Mouse (Mus musculus): Measurements from ENCODE around the gene Gm17428. TPM values are rescaled to one million over a fixed set of nuclear protein-coding genes. Genes with fewer than 3 reads are reported as not detected.
"Not testable (repeated sequence)": the region's sequence is repeated elsewhere in the genome, so short reads cannot be mapped to it uniquely, and the experiment has no call there.

The Gm17428 gene
- polyA plus RNA-seq, 1 experiment from 2014 or later = not detected

- DNase-seq (ENCODE audit: low spot score) (no peak), ATAC-seq (ENCODE audit: low FRiP score, low TSS enrichment) (no peak)
- no peaks in the 10 kb centered on the region for H3K4me1 ChIP-seq (replicated peaks; ENCODE audit: control insufficient read depth, insufficient read depth)
- no peak overlapping the region for H3K27ac ChIP-seq (replicated peaks)
- H3K4me3 ChIP-seq (ENCODE audit: low read depth, low read length) = no peak overlapping the region
- no peaks in the 10 kb centered on the region for H3K36me3 ChIP-seq (ENCODE audit: control insufficient read depth, insufficient read depth, low read length)
- TF ChIP-seq CTCF (IDR thresholded peaks at IDR 0.05; ENCODE audit: low read depth) (no peak), EP300 (optimal IDR thresholded peaks at IDR 0.05) (no peak)
- H3K9me3 ChIP-seq (ENCODE audit: control insufficient read depth, low read length) = no peaks in the 10 kb centered on the region
- H3K9ac ChIP-seq (ENCODE audit: low read length) = no peak overlapping the region
- WGBS = 66% methylated on average over 3 of the region's 3 CpGs
- no peak overlapping the region for H3K4me2 ChIP-seq (replicated peaks; ENCODE audit: low read depth)
- no peaks in the 10 kb centered on the region for H3K27me3 ChIP-seq (ENCODE audit: control insufficient read depth, insufficient read depth, low read length)
These were observed 36.6 kb upstream of the Gm17428 start for GRCm38 (mm10) chr14:54940176-54940530.

GRCm38 (mm10) chr14:54941024-54941978, 35.4 kb upstream of the Gm17428 start:
- Histone ChIP-seq H3K36me3 (ENCODE audit: control insufficient read depth, insufficient read depth, low read length) (no peaks in the 10 kb centered on the region), H3K9ac (ENCODE audit: low read length) (no peak overlapping the region), H3K4me2 (replicated peaks; ENCODE audit: low read depth) (no peak overlapping the region), H3K4me1 (replicated peaks; ENCODE audit: control insufficient read depth, insufficient read depth) (no peaks in the 10 kb centered on the region), H3K9me3 (ENCODE audit: control insufficient read depth, low read length) (no peaks in the 10 kb centered on the region), H3K4me3 (ENCODE audit: low read depth, low read length) (no peak overlapping the region), H3K27ac (replicated peaks) (no peak overlapping the region), H3K27me3 (ENCODE audit: control insufficient read depth, insufficient read depth, low read length) (no peaks in the 10 kb centered on the region)
- 59% methylated on average over 13 of the region's 13 CpGs for WGBS
- TF ChIP-seq EP300 (optimal IDR thresholded peaks at IDR 0.05) = no peak
- no peak for TF ChIP-seq CTCF (IDR thresholded peaks at IDR 0.05; ENCODE audit: low read depth)
- ATAC-seq (ENCODE audit: low FRiP score, low TSS enrichment) (no peak), DNase-seq (ENCODE audit: low spot score) (no peak)

GRCm38 (mm10) chr14:54942479-54942878, 34.3 kb upstream of the Gm17428 start:
- no peak overlapping the region for H3K9ac ChIP-seq (ENCODE audit: low read length)
- DNase-seq (ENCODE audit: low spot score) (no peak), ATAC-seq (ENCODE audit: low FRiP score, low TSS enrichment) (no peak)
- no peaks in the 10 kb centered on the region for H3K27me3 ChIP-seq (ENCODE audit: control insufficient read depth, insufficient read depth, low read length)
- TF ChIP-seq EP300 (optimal IDR thresholded peaks at IDR 0.05) = no peak
- no peak for TF ChIP-seq CTCF (IDR thresholded peaks at IDR 0.05; ENCODE audit: low read depth)
- no peaks in the 10 kb centered on the region for H3K4me1 ChIP-seq (replicated peaks; ENCODE audit: control insufficient read depth, insufficient read depth)
- no peak overlapping the region for H3K4me3 ChIP-seq (ENCODE audit: low read depth, low read length)
- WGBS = 91% methylated on average over 8 of the region's 8 CpGs
- H3K36me3 ChIP-seq (ENCODE audit: control insufficient read depth, insufficient read depth, low read length) = no peaks in the 10 kb centered on the region
- H3K4me2 ChIP-seq (replicated peaks; ENCODE audit: low read depth) = no peak overlapping the region
- no peak overlapping the region for H3K27ac ChIP-seq (replicated peaks)
- H3K9me3 ChIP-seq (ENCODE audit: control insufficient read depth, low read length) = no peaks in the 10 kb centered on the region

DNA sequence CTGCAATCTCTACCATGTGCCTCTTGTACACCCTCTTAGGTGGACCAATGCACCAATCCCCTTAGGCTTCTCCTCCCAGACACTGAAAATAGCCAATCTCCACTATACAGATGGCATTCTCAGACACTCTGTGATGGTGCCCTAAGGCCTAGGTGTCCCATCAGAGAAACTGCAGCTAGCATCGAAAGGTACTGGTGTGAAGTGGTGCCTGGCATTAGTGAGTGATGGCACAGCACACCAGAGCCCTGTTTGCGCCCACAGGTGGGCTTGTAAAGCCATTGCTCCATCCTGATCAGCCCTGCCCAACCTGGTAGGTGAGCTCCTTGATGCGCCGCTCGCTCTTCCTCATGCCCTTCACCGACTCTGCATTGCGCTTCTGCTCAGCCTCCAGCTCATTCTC, 32.8 kb upstream of the Gm17428 start:
- no peaks in the 10 kb centered on the region for H3K4me1 ChIP-seq (replicated peaks; ENCODE audit: control insufficient read depth, insufficient read depth)
- no peaks in the 10 kb centered on the region for H3K9me3 ChIP-seq (ENCODE audit: control insufficient read depth, low read length)
- WGBS = 93% methylated on average over 7 of the region's 7 CpGs
- ATAC-seq (ENCODE audit: low FRiP score, low TSS enrichment) (no peak), DNase-seq (ENCODE audit: low spot score) (no peak)
- no peak overlapping the region for H3K4me3 ChIP-seq (ENCODE audit: low read depth, low read length)
- no peaks in the 10 kb centered on the region for H3K27me3 ChIP-seq (ENCODE audit: control insufficient read depth, insufficient read depth, low read length)
- TF ChIP-seq EP300 (optimal IDR thresholded peaks at IDR 0.05) (no peak), CTCF (IDR thresholded peaks at IDR 0.05; ENCODE audit: low read depth) (no peak)
- no peak overlapping the region for H3K27ac ChIP-seq (replicated peaks)
- H3K36me3 ChIP-seq (ENCODE audit: control insufficient read depth, insufficient read depth, low read length) = no peaks in the 10 kb centered on the region
- H3K4me2 ChIP-seq (replicated peaks; ENCODE audit: low read depth) = no peak overlapping the region
- no peak overlapping the region for H3K9ac ChIP-seq (ENCODE audit: low read length)

DNA sequence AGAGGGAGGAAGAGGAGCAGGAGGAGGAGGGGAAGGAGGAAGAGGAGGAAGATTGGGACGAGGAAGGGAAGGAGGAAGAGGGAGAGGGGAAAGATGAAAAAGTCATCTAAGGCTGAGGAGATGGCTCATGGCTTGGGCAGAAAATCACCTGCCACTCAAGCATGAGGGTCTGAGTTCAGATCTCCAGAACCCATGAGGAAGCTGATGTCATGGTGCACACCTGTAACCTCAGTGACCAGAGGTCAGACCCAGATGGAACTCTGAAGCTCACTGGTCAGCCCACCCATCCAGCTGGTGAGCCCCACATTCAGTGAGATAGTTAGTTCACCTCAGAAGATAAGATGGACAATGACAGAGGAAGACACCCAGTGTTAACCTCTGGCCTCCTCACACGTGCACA, 31.8 kb upstream of the Gm17428 start:
- no peaks in the 10 kb centered on the region for H3K27me3 ChIP-seq (ENCODE audit: control insufficient read depth, insufficient read depth, low read length)
- DNase-seq (ENCODE audit: low spot score) (no peak), ATAC-seq (ENCODE audit: low FRiP score, low TSS enrichment) (no peak)
- H3K36me3 ChIP-seq (ENCODE audit: control insufficient read depth, insufficient read depth, low read length) = no peaks in the 10 kb centered on the region
- TF ChIP-seq EP300 (optimal IDR thresholded peaks at IDR 0.05) (no peak), CTCF (IDR thresholded peaks at IDR 0.05; ENCODE audit: low read depth) (no peak)
- WGBS = 80% methylated on average over 2 of the region's 2 CpGs
- no peak overlapping the region for H3K27ac ChIP-seq (replicated peaks)
- H3K4me2 ChIP-seq (replicated peaks; ENCODE audit: low read depth) = no peak overlapping the region
- H3K9ac ChIP-seq (ENCODE audit: low read length) = no peak overlapping the region
- no peak overlapping the region for H3K4me3 ChIP-seq (ENCODE audit: low read depth, low read length)
- H3K9me3 ChIP-seq (ENCODE audit: control insufficient read depth, low read length) = no peaks in the 10 kb centered on the region
- no peaks in the 10 kb centered on the region for H3K4me1 ChIP-seq (replicated peaks; ENCODE audit: control insufficient read depth, insufficient read depth)

DNA sequence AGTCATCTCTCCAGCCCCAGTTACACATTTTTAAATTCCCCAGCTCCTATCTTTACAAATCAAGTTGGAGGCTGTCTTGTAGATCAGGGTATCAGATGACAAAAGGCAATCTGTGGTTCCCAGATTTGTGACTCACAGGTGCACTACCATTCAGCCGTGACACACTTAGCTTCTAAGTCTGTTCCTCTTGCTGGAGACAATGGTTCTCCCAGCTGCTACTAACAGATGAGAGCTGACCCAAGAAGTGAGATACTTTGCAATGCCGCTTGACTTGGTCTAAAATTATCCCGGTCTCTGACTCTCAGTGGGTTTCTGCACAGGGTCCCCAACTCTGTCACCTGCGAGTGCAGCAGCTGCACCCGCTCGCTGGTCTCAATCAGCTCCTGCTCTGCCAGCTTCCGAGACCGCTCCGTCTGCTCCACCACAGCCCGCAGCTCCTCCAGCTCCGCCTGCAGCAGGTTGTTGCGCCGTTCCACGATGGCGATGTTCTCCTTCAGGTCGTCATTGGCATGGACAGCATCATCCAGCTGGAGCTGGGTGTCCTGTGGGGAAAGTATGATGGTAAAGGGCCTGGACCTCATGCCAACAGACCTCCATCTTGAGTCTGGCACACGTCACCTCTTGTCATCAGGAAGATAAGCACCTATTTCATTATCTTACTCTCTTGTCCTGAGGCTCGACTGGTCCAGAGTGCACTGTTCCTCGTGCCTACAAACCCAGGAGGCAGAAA, 30.6 kb upstream of the Gm17428 start:
- Histone ChIP-seq H3K27ac (replicated peaks) (no peak overlapping the region), H3K27me3 (ENCODE audit: control insufficient read depth, insufficient read depth, low read length) (no peaks in the 10 kb centered on the region), H3K9ac (ENCODE audit: low read length) (no peak overlapping the region), H3K4me1 (replicated peaks; ENCODE audit: control insufficient read depth, insufficient read depth) (no peaks in the 10 kb centered on the region), H3K36me3 (ENCODE audit: control insufficient read depth, insufficient read depth, low read length) (no peaks in the 10 kb centered on the region), H3K4me2 (replicated peaks; ENCODE audit: low read depth) (no peak overlapping the region), H3K4me3 (ENCODE audit: low read depth, low read length) (no peak overlapping the region), H3K9me3 (ENCODE audit: control insufficient read depth, low read length) (no peaks in the 10 kb centered on the region)
- no peak for ATAC-seq (ENCODE audit: low FRiP score, low TSS enrichment)
- TF ChIP-seq CTCF (IDR thresholded peaks at IDR 0.05; ENCODE audit: low read depth) (no peak), EP300 (optimal IDR thresholded peaks at IDR 0.05) (no peak)
- DNase-seq (ENCODE audit: low spot score) = no peak
- WGBS = 75% methylated on average over 19 of the region's 19 CpGs

DNA sequence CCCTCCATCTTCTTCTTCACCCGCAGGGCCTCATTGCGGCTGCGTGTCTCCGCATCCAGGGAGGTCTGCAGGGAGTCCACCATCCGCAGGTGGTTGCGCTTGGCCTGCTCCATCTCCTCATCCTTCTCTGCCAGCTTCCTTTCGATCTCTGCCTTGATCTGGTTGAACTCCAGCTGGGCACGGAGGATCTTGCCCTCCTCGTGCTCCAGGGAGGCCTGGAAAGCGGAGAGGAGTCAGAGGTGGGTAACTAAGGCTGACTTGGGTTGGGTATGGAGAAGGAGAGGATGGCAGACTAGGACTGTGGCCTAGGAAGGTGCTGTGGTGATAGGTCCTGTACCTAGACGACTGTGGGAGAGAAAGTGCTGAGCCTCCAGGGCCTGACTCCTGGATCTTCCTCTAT, 29.7 kb upstream of the Gm17428 start:
- H3K27ac ChIP-seq (replicated peaks); H3K27me3 ChIP-seq (ENCODE audit: control insufficient read depth, insufficient read depth, low read length); H3K9ac ChIP-seq (ENCODE audit: low read length); H3K36me3 ChIP-seq (ENCODE audit: control insufficient read depth, insufficient read depth, low read length); ATAC-seq (ENCODE audit: low FRiP score, low TSS enrichment); H3K4me3 ChIP-seq (ENCODE audit: low read depth, low read length); H3K9me3 ChIP-seq (ENCODE audit: control insufficient read depth, low read length); H3K4me1 ChIP-seq (replicated peaks; ENCODE audit: control insufficient read depth, insufficient read depth); DNase-seq (ENCODE audit: low spot score); H3K4me2 ChIP-seq (replicated peaks; ENCODE audit: low read depth): not testable (repeated sequence)
- WGBS = 87% methylated on average over 8 of the region's 11 CpGs
